Mouse (Mus musculus): ENCODE data around the gene Gm45837.
"Not testable (repeated sequence)": the region's sequence is repeated elsewhere in the genome, so short reads cannot be mapped to it uniquely, and the experiment has no call there.

The Gm45837 gene

GRCm38 (mm10) chr7:101557391-101557790, 146.7 kb downstream of the Gm45837 start:
- DNase-seq, result no peak

GRCm38 (mm10) chr7:101559393-101559792, 148.7 kb downstream of the Gm45837 start:
- not testable (repeated sequence) for DNase-seq
